Mouse (Mus musculus): ENCODE data around the gene Ppil2.

- TF ChIP-seq CTCF (IDR thresholded peaks at IDR 0.05; ENCODE audit: control insufficient read depth, insufficient read depth, insufficient read length): no peak
- TF ChIP-seq CEBPB (IDR thresholded peaks at IDR 0.05; ENCODE audit: low read depth): no peak
- no peak for TF ChIP-seq MYOG (IDR thresholded peaks at IDR 0.05; ENCODE audit: control insufficient read depth, extremely low read depth, insufficient read length)
- TF ChIP-seq USF1 (IDR thresholded peaks at IDR 0.05; ENCODE audit: low read depth): no peak
- no peak for TF ChIP-seq MYOD1 (IDR thresholded peaks at IDR 0.05; ENCODE audit: control insufficient read depth, insufficient read length, low read depth)
These were observed 28.8 kb downstream of the Ppil2 start for GRCm38 (mm10) chr16:17082121-17082792.
